Mouse (Mus musculus) mature B cell (primary cell): ENCODE measurements around the gene Gngt2.

Experiments used
- in situ Hi-C: fragments of 300-500 bp; cut with MboI; formaldehyde crosslinking; loops from 2 replicates; pipeline ENCODE4 v1.14.3; 2019

Gene Gngt2

GRCm38 (mm10) chr11:95826317-95827167, 10.5 kb upstream of the Gngt2 start:
- in situ Hi-C loops, result no loop called here

GRCm38 (mm10) chr11:95827168-95827447, 9.9 kb upstream of the Gngt2 start:
- in situ Hi-C loops, result no loop called here

GRCm38 (mm10) chr11:95827464-95828085, 9.4 kb upstream of the Gngt2 start:
- in situ Hi-C loops, result no loop called here

GRCm38 (mm10) chr11:95828181-95828964, 8.6 kb upstream of the Gngt2 start:
- in situ Hi-C loops, result no loop called here

GRCm38 (mm10) chr11:95829526-95830050, 7.4 kb upstream of the Gngt2 start:
- in situ Hi-C loops, result no loop called here

GRCm38 (mm10) chr11:95830411-95831275, 6.4 kb upstream of the Gngt2 start:
- in situ Hi-C loops, result no loop called here

GRCm38 (mm10) chr11:95831276-95831619, 5.8 kb upstream of the Gngt2 start:
- in situ Hi-C loops, result no loop called here

- in situ Hi-C loops, result no loop called here
These were observed 5.4 kb upstream of the Gngt2 start for GRCm38 (mm10) chr11:95831641-95832040.

GRCm38 (mm10) chr11:95832129-95833005, 4.6 kb upstream of the Gngt2 start:
- in situ Hi-C loops, result no loop called here

- in situ Hi-C loops, result no loop called here
These were observed 3.9 kb upstream of the Gngt2 start for GRCm38 (mm10) chr11:95833006-95833570.

- in situ Hi-C loops, result no loop called here
These were observed 3.3 kb upstream of the Gngt2 start for GRCm38 (mm10) chr11:95833631-95834142.

GRCm38 (mm10) chr11:95834143-95834667, 2.8 kb upstream of the Gngt2 start:
- in situ Hi-C loops, result no loop called here

GRCm38 (mm10) chr11:95834742-95835710, 2.0 kb upstream of the Gngt2 start:
- in situ Hi-C loops, result no loop called here

GRCm38 (mm10) chr11:95835832-95836231, 1.2 kb upstream of the Gngt2 start:
- in situ Hi-C loops, result no loop called here

- in situ Hi-C loops, result no loop called here
These were observed 583 bp upstream of the Gngt2 start for GRCm38 (mm10) chr11:95836433-95836832.

GRCm38 (mm10) chr11:95838598-95838997, 1.6 kb downstream of the Gngt2 start:
- in situ Hi-C loops, result no loop called here

GRCm38 (mm10) chr11:95838999-95839868, 2.2 kb downstream of the Gngt2 start:
- in situ Hi-C loops, result no loop called here
